20 mouse cellular contexts compared by ENCODE assay signal in genomic region chr9:78971731-78972130, GRCm38 (mm10).
DNase-seq lines count a peak whose midpoint lies in the region; TF ChIP-seq lines count a peak whose summit lies in the region.
"Had no signal": no experiment of that assay in that cellular context is flagged by ENCODE, and none has a peak within 500 bp of the region (broad histone marks: within the 10 kb centered on the region; RNA-seq: fewer than 3 reads in every experiment).

No protein-coding gene starts in this region.

- H3K27ac ChIP-seq in cerebellum, adult 2 months (ENCODE audit: insufficient read depth, low read length) = no peak overlapping the region
- H3K27ac ChIP-seq: embryonic facial prominence, embryonic 15.5 days; forebrain, embryonic 15.5 days; heart, embryonic 15.5 days; hindbrain, embryonic 13.5 days; intestine, embryonic 15.5 days had no signal

- H3K4me3 ChIP-seq in cerebellum, adult 2 months (replicated peaks; ENCODE audit: insufficient read depth, low read depth, low read length) = no peak overlapping the region
- H3K4me3 ChIP-seq: embryonic facial prominence, embryonic 15.5 days; erythroblast, embryonic 14.5 days; forebrain, embryonic 15.5 days; heart, embryonic 15.5 days; hindbrain, embryonic 13.5 days; intestine, embryonic 15.5 days had no signal

- WGBS in cerebellum, adult 2 months = 27% methylated on average over 3 of the region's 3 CpGs

- no peak for TF ChIP-seq CTCF in cerebellum, adult 2 months (IDR thresholded peaks at IDR 0.05; ENCODE audit: borderline replicate concordance, insufficient read depth, low read depth, low read length)

- no peak for TF ChIP-seq POLR2A in cerebellum, adult 2 months (IDR thresholded peaks at IDR 0.05; ENCODE audit: borderline replicate concordance, insufficient read depth, low read length)

- peak; percentile 58 for DNase-seq in brain, adult 2 months (ENCODE audit: low read depth, low spot score)
- peak; percentile 18 to 66 for DNase-seq in cerebellum, adult 2 months
- DNase-seq in cerebellum, postnatal 10 days = peak; percentile 72 to 75
- DNase-seq in fat pad, adult 2 months (ENCODE audit: extremely low read depth, low read depth, low spot score) = peak; percentile 21
- no peak for DNase-seq in layer of hippocampus, postnatal 14 days (ENCODE audit: low spot score in 2 of 2)
- DNase-seq in heart, adult 8-10 months (ENCODE audit: low spot score) = no peak
- no peak for DNase-seq in spleen, postnatal 14 days (ENCODE audit: low spot score in 2 of 2)
- DNase-seq: adrenal gland, postnatal 25 days; embryo, embryonic 11 days; gastrocnemius, postnatal 36 days; heart, adult 18-20 months; heart, postnatal 14 days; kidney, adult 18-20 months had no signal

- H3K27me3 ChIP-seq in cerebellum, adult 2 months (ENCODE audit: control insufficient read depth, insufficient read depth, low read length) = no peaks in the 10 kb centered on the region
- H3K27me3 ChIP-seq: CH12.LX; embryonic facial prominence, embryonic 15.5 days; forebrain, embryonic 15.5 days; heart, embryonic 15.5 days; hindbrain, embryonic 13.5 days; intestine, embryonic 15.5 days had no signal

- no peaks in the 10 kb centered on the region for H3K4me1 ChIP-seq in cerebellum, adult 2 months (ENCODE audit: control insufficient read depth, insufficient read depth, low read length)
- H3K4me1 ChIP-seq: embryonic facial prominence, embryonic 15.5 days; forebrain, embryonic 15.5 days; heart, embryonic 15.5 days; hindbrain, embryonic 13.5 days; intestine, embryonic 15.5 days had no signal

Comparison
In these comparisons a context has a peak if more than half of its experiments do, and no peak if none do; other contexts are left out.
1. DNase-seq: peak in brain, adult 2 months (single experiment), cerebellum, adult 2 months (2 of 2), cerebellum, postnatal 10 days (2 of 2) and fat pad, adult 2 months (single experiment); none in layer of hippocampus, postnatal 14 days (0 of 2), heart, adult 8-10 months (single experiment) and spleen, postnatal 14 days (0 of 2).